Mouse (Mus musculus): Measurements from ENCODE around the gene Prss36. TPM values are rescaled to one million over a fixed set of nuclear protein-coding genes. Genes with fewer than 3 reads are reported as not detected.

Gene Prss36
- polyA plus RNA-seq, 2 experiments, result 14.1 to 14.5 TPM

DNA sequence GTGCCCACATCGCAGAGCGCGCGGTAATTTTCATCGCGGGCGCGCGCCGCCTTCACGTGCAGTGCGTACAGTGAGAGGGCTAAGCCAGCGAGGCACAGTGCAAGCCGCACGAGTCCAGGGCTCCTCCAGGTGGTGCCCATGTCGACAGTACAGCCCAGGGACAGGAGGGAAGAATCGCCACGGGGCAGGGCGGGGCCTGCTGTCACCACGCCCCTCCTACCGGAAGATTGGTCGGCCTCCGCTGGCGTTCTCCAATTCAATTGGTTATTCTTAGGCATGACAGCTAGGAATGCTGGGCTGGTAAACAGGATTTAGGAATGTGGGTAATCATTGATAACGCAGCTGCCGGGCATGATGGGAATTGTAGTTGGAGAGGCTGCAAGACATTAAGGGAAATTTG, 51.1 kb downstream of the Prss36 start, which contains the start of the genes Gm21974 and Vkorc1:
Gm21974 (minus strand) TSS at position 13 of the 400 bp plus-strand sequence.
Vkorc1 (minus strand) TSS at position 176 of the 400 bp plus-strand sequence.
- Histone ChIP-seq H3K9me3 (ENCODE audit: control insufficient read depth, low read length) (no peaks in the 10 kb centered on the region), H3K27me3 (ENCODE audit: control insufficient read depth, insufficient read depth, low read length) (no peaks in the 10 kb centered on the region), H3K27ac (replicated peaks; ENCODE audit: low read depth, low read length) (peak within 1 kb of the TSS; percentile 53), H3K9ac (ENCODE audit: low read depth, low read length, severe bottlenecking) (peak within 1 kb of the TSS; percentile 58), H3K4me1 (ENCODE audit: control insufficient read depth, insufficient read depth, low read length) (peaks cover 4% of the 10 kb centered on the region), H3K4me3 (replicated peaks; ENCODE audit: low read length) (peak within 1 kb of the TSS; percentile 50), H3K36me3 (ENCODE audit: control insufficient read depth, insufficient read depth, low read length) (peaks cover 28% of the 10 kb centered on the region), H3K4me2 (replicated peaks; ENCODE audit: low read depth, low read length, severe bottlenecking) (peak within 1 kb of the TSS; percentile 63)
- 0 out of 2 replicates have a peak, but pooled peaks have one; percentile 40 for TF ChIP-seq POLR2A (IDR thresholded peaks at IDR 0.05; ENCODE audit: borderline replicate concordance, extremely low read depth, insufficient read depth, insufficient read length)
- ATAC-seq (ENCODE audit: low FRiP score, low read depth) (peak; percentile 96), DNase-seq (ENCODE audit: low spot score) (peak; percentile 99)
- WGBS, result under 1% methylated on average over 26 of the region's 26 CpGs

DNA sequence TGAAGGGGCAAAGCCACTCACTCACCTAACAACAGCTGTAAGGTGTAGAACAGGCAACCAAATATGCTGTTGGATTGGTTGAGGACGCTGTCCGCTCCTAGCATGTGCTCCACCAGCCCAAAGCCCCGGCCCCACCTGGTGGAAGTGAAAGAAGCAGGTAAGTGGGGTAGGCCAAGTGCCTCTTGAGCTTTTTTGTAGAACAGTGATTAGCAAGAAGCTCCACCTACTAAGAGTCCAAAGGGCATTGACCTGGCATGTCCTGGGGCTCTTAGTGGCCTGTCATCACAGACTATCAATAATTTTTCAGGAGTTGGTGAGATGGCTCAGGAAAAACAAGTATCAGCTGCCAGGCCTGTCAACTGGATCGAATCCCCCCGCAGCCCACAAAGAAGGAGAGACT, 52.0 kb downstream of the Prss36 start:
- TF ChIP-seq POLR2A (IDR thresholded peaks at IDR 0.05; ENCODE audit: borderline replicate concordance, extremely low read depth, insufficient read depth, insufficient read length), result no peak
- ATAC-seq (ENCODE audit: low FRiP score, low read depth) (no peak), DNase-seq (ENCODE audit: low spot score) (no peak)
- WGBS, result 68% methylated on average over 5 of the region's 5 CpGs
- no peaks in the 10 kb centered on the region for H3K9me3 ChIP-seq (ENCODE audit: control insufficient read depth, low read length)
- peak overlapping the region; percentile 58 for H3K9ac ChIP-seq (ENCODE audit: low read depth, low read length, severe bottlenecking)
- peak overlapping the region; percentile 50 for H3K4me3 ChIP-seq (replicated peaks; ENCODE audit: low read length)
- 0 out of 2 replicates have a peak overlapping the region, but pooled peaks have one; percentile 53 for H3K27ac ChIP-seq (replicated peaks; ENCODE audit: low read depth, low read length)
- H3K4me2 ChIP-seq (replicated peaks; ENCODE audit: low read depth, low read length, severe bottlenecking), result peak overlapping the region; percentile 63
- no peaks in the 10 kb centered on the region for H3K27me3 ChIP-seq (ENCODE audit: control insufficient read depth, insufficient read depth, low read length)
- peaks cover 30% of the 10 kb centered on the region for H3K36me3 ChIP-seq (ENCODE audit: control insufficient read depth, insufficient read depth, low read length)
- peaks cover 4% of the 10 kb centered on the region for H3K4me1 ChIP-seq (ENCODE audit: control insufficient read depth, insufficient read depth, low read length)

DNA sequence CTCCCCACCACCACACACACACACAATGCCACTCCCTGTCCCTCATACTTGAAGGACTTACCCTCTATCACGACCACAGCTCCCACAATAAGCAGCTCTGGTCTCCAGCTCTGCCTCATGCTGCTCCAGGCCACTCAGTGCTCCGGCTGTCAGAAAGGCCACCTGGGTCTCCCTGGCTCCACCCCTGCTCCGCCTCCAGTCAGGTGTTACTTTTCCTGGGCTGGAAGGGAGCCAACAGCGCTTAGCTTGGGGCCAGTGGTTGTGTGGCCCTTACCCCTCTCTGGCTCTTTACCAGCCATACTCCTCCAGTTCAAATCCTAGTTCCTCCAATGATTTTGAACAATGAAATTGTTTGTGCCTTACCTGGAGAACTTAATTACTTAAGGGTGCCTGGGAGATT, 55.7 kb downstream of the Prss36 start, which contains the start of gene Prss53:
Prss53 (minus strand) TSS at position 173 of the 400 bp plus-strand sequence.
- no peak within 1 kb of the TSS for H3K9ac ChIP-seq (ENCODE audit: low read depth, low read length, severe bottlenecking)
- TF ChIP-seq POLR2A (IDR thresholded peaks at IDR 0.05; ENCODE audit: borderline replicate concordance, extremely low read depth, insufficient read depth, insufficient read length), result no peak
- 23% methylated on average over 4 of the region's 4 CpGs for WGBS
- ATAC-seq (ENCODE audit: low FRiP score, low read depth) (no peak), DNase-seq (ENCODE audit: low spot score) (no peak)
- no peaks in the 10 kb centered on the region for H3K27me3 ChIP-seq (ENCODE audit: control insufficient read depth, insufficient read depth, low read length)
- H3K36me3 ChIP-seq (ENCODE audit: control insufficient read depth, insufficient read depth, low read length), result peaks cover 66% of the 10 kb centered on the region
- no peak within 1 kb of the TSS for H3K27ac ChIP-seq (replicated peaks; ENCODE audit: low read depth, low read length)
- H3K4me1 ChIP-seq (ENCODE audit: control insufficient read depth, insufficient read depth, low read length), result peaks cover 4% of the 10 kb centered on the region
- no peaks in the 10 kb centered on the region for H3K9me3 ChIP-seq (ENCODE audit: control insufficient read depth, low read length)
- no peak within 1 kb of the TSS for H3K4me3 ChIP-seq (replicated peaks; ENCODE audit: low read length)
- H3K4me2 ChIP-seq (replicated peaks; ENCODE audit: low read depth, low read length, severe bottlenecking), result no peak within 1 kb of the TSS

DNA sequence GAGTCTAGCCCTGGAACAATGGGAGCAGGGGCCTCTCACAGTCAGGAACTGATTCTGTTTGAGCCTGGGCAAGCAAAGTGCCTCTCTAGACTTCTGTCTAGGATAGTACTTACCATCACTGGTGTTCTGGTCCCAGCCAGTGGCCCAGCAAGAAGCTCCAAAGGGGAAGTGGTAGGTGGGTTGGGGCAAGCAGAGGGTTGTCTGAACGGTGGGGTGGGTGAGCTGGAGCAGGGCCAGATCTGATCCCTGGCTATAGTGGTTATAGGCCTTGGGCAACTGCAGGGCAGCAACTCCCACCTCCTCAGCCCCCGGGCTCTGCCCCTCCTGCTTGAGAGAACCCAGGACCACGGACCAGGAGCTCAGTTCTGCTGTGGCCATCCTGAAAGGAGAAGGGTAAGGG, 57.7 kb downstream of the Prss36 start:
- TF ChIP-seq POLR2A (IDR thresholded peaks at IDR 0.05; ENCODE audit: borderline replicate concordance, extremely low read depth, insufficient read depth, insufficient read length), result no peak
- Histone ChIP-seq H3K36me3 (ENCODE audit: control insufficient read depth, insufficient read depth, low read length) (peaks cover 85% of the 10 kb centered on the region), H3K4me2 (replicated peaks; ENCODE audit: low read depth, low read length, severe bottlenecking) (no peak overlapping the region), H3K9me3 (ENCODE audit: control insufficient read depth, low read length) (no peaks in the 10 kb centered on the region), H3K27me3 (ENCODE audit: control insufficient read depth, insufficient read depth, low read length) (no peaks in the 10 kb centered on the region), H3K9ac (ENCODE audit: low read depth, low read length, severe bottlenecking) (no peak overlapping the region), H3K4me1 (ENCODE audit: control insufficient read depth, insufficient read depth, low read length) (no peaks in the 10 kb centered on the region), H3K4me3 (replicated peaks; ENCODE audit: low read length) (no peak overlapping the region), H3K27ac (replicated peaks; ENCODE audit: low read depth, low read length) (no peak overlapping the region)
- WGBS, result 77% methylated on average over 3 of the region's 3 CpGs
- ATAC-seq (ENCODE audit: low FRiP score, low read depth) (no peak), DNase-seq (ENCODE audit: low spot score) (no peak)

DNA sequence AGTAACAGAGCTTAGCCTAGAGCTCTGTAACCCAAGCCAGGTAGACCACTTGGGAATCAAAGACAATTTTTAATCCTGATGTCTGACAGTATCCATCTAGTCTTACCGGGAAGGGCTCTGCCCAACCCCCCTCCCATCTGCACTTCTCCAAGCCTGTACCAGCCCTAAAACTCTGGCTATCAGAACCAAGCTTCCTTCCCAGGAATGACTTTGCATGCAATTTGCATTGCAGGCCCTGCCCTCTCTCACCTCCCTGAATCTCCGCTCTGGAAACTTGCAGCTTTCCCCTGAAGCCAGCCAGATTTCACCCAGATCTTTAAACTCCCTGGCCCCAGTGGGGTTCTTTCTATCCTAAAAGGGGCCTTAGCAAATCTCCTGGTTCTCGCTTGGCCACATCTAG, 58.7 kb downstream of the Prss36 start:
- 84% methylated on average over 3 of the region's 3 CpGs for WGBS
- Histone ChIP-seq H3K4me1 (ENCODE audit: control insufficient read depth, insufficient read depth, low read length) (no peaks in the 10 kb centered on the region), H3K9me3 (ENCODE audit: control insufficient read depth, low read length) (no peaks in the 10 kb centered on the region), H3K4me2 (replicated peaks; ENCODE audit: low read depth, low read length, severe bottlenecking) (no peak overlapping the region), H3K27me3 (ENCODE audit: control insufficient read depth, insufficient read depth, low read length) (no peaks in the 10 kb centered on the region), H3K27ac (replicated peaks; ENCODE audit: low read depth, low read length) (no peak overlapping the region), H3K36me3 (ENCODE audit: control insufficient read depth, insufficient read depth, low read length) (peaks cover 85% of the 10 kb centered on the region), H3K9ac (ENCODE audit: low read depth, low read length, severe bottlenecking) (no peak overlapping the region), H3K4me3 (replicated peaks; ENCODE audit: low read length) (no peak overlapping the region)
- ATAC-seq (ENCODE audit: low FRiP score, low read depth) (no peak), DNase-seq (ENCODE audit: low spot score) (no peak)
- no peak for TF ChIP-seq POLR2A (IDR thresholded peaks at IDR 0.05; ENCODE audit: borderline replicate concordance, extremely low read depth, insufficient read depth, insufficient read length)
